Mouse (Mus musculus): Measurements from ENCODE around the gene Hcls1. TPM values are rescaled to one million over a fixed set of nuclear protein-coding genes. Genes with fewer than 3 reads are reported as not detected.

Gene Hcls1
- polyA plus RNA-seq, 1 experiment from 2014 or later, result 2.4 TPM

GRCm38 (mm10) chr16:36934131-36934840, 497 bp upstream of the Hcls1 start:
- Histone ChIP-seq H3K9ac (ENCODE audit: low read depth, low read length) (no peak overlapping the region), H3K27ac (ENCODE audit: low read depth, low read length) (no peak overlapping the region), H3K4me3 (ENCODE audit: low read length) (no peak overlapping the region), H3K27me3 (replicated peaks; ENCODE audit: control insufficient read depth, insufficient read depth, low read length) (no peaks in the 10 kb centered on the region), H3K4me2 (ENCODE audit: low read length) (no peak overlapping the region), H3K9me3 (ENCODE audit: control insufficient read depth, low read length) (no peaks in the 10 kb centered on the region), H3K36me3 (ENCODE audit: control insufficient read depth, insufficient read depth, low read length) (peaks cover 23% of the 10 kb centered on the region), H3K4me1 (ENCODE audit: control insufficient read depth, insufficient read depth, low read depth, low read length) (no peaks in the 10 kb centered on the region)
- no peak for ATAC-seq
- WGBS, result 86% methylated on average over 6 of the region's 6 CpGs

GRCm38 (mm10) chr16:36935814-36936213, 1.0 kb downstream of the Hcls1 start:
- no peak overlapping the region for H3K4me2 ChIP-seq (ENCODE audit: low read length)
- H3K36me3 ChIP-seq (ENCODE audit: control insufficient read depth, insufficient read depth, low read length), result peaks cover 19% of the 10 kb centered on the region
- H3K9me3 ChIP-seq (ENCODE audit: control insufficient read depth, low read length), result no peaks in the 10 kb centered on the region
- whole genome bisulfite sequencing, result 94% methylated on average over 3 of the region's 3 CpGs
- H3K9ac ChIP-seq (ENCODE audit: low read depth, low read length), result no peak overlapping the region
- no peak overlapping the region for H3K27ac ChIP-seq (ENCODE audit: low read depth, low read length)
- H3K4me3 ChIP-seq (ENCODE audit: low read length), result no peak overlapping the region
- no peaks in the 10 kb centered on the region for H3K4me1 ChIP-seq (ENCODE audit: control insufficient read depth, insufficient read depth, low read depth, low read length)
- ATAC-seq, result no peak
- no peaks in the 10 kb centered on the region for H3K27me3 ChIP-seq (replicated peaks; ENCODE audit: control insufficient read depth, insufficient read depth, low read length)

- Histone ChIP-seq H3K9ac (ENCODE audit: low read depth, low read length) (no peak overlapping the region), H3K4me1 (ENCODE audit: control insufficient read depth, insufficient read depth, low read depth, low read length) (no peaks in the 10 kb centered on the region), H3K4me3 (ENCODE audit: low read length) (no peak overlapping the region), H3K9me3 (ENCODE audit: control insufficient read depth, low read length) (no peaks in the 10 kb centered on the region), H3K36me3 (ENCODE audit: control insufficient read depth, insufficient read depth, low read length) (no peaks in the 10 kb centered on the region), H3K27ac (ENCODE audit: low read depth, low read length) (no peak overlapping the region), H3K4me2 (ENCODE audit: low read length) (no peak overlapping the region), H3K27me3 (replicated peaks; ENCODE audit: control insufficient read depth, insufficient read depth, low read length) (no peaks in the 10 kb centered on the region)
- 76% methylated on average over 6 of the region's 6 CpGs for WGBS
- no peak for ATAC-seq
Observed at GRCm38 (mm10) chr16:36941137-36941727, 6.4 kb downstream of the Hcls1 start.

GRCm38 (mm10) chr16:36941895-36942294, 7.1 kb downstream of the Hcls1 start:
- ATAC-seq, result no peak
- Histone ChIP-seq H3K9ac (ENCODE audit: low read depth, low read length) (no peak overlapping the region), H3K36me3 (ENCODE audit: control insufficient read depth, insufficient read depth, low read length) (no peaks in the 10 kb centered on the region), H3K4me3 (ENCODE audit: low read length) (no peak overlapping the region), H3K4me2 (ENCODE audit: low read length) (no peak overlapping the region), H3K4me1 (ENCODE audit: control insufficient read depth, insufficient read depth, low read depth, low read length) (no peaks in the 10 kb centered on the region), H3K27ac (ENCODE audit: low read depth, low read length) (no peak overlapping the region), H3K27me3 (replicated peaks; ENCODE audit: control insufficient read depth, insufficient read depth, low read length) (no peaks in the 10 kb centered on the region), H3K9me3 (ENCODE audit: control insufficient read depth, low read length) (no peaks in the 10 kb centered on the region)
- 60% methylated on average over 4 of the region's 4 CpGs for WGBS

GRCm38 (mm10) chr16:36943591-36943990, 8.8 kb downstream of the Hcls1 start:
- Histone ChIP-seq H3K27ac (ENCODE audit: low read depth, low read length) (no peak overlapping the region), H3K36me3 (ENCODE audit: control insufficient read depth, insufficient read depth, low read length) (no peaks in the 10 kb centered on the region), H3K4me2 (ENCODE audit: low read length) (no peak overlapping the region), H3K4me3 (ENCODE audit: low read length) (no peak overlapping the region), H3K9me3 (ENCODE audit: control insufficient read depth, low read length) (no peaks in the 10 kb centered on the region), H3K9ac (ENCODE audit: low read depth, low read length) (no peak overlapping the region), H3K4me1 (ENCODE audit: control insufficient read depth, insufficient read depth, low read depth, low read length) (no peaks in the 10 kb centered on the region), H3K27me3 (replicated peaks; ENCODE audit: control insufficient read depth, insufficient read depth, low read length) (no peaks in the 10 kb centered on the region)
- WGBS, result 83% methylated on average over 3 of the region's 3 CpGs
- ATAC-seq, result no peak

GRCm38 (mm10) chr16:36944895-36945424, 10.2 kb downstream of the Hcls1 start:
- H3K9me3 ChIP-seq (ENCODE audit: control insufficient read depth, low read length), result no peaks in the 10 kb centered on the region
- H3K27me3 ChIP-seq (replicated peaks; ENCODE audit: control insufficient read depth, insufficient read depth, low read length), result no peaks in the 10 kb centered on the region
- peak; percentile 76 for ATAC-seq
- H3K4me1 ChIP-seq (ENCODE audit: control insufficient read depth, insufficient read depth, low read depth, low read length), result no peaks in the 10 kb centered on the region
- no peak overlapping the region for H3K4me2 ChIP-seq (ENCODE audit: low read length)
- 22% methylated on average over 12 of the region's 12 CpGs for WGBS
- no peaks in the 10 kb centered on the region for H3K36me3 ChIP-seq (ENCODE audit: control insufficient read depth, insufficient read depth, low read length)
- H3K4me3 ChIP-seq (ENCODE audit: low read length), result no peak overlapping the region
- H3K9ac ChIP-seq (ENCODE audit: low read depth, low read length), result no peak overlapping the region
- no peak overlapping the region for H3K27ac ChIP-seq (ENCODE audit: low read depth, low read length)

- Histone ChIP-seq H3K4me1 (ENCODE audit: control insufficient read depth, insufficient read depth, low read depth, low read length) (no peaks in the 10 kb centered on the region), H3K4me2 (ENCODE audit: low read length) (no peak overlapping the region), H3K27ac (ENCODE audit: low read depth, low read length) (no peak overlapping the region), H3K27me3 (replicated peaks; ENCODE audit: control insufficient read depth, insufficient read depth, low read length) (no peaks in the 10 kb centered on the region), H3K9me3 (ENCODE audit: control insufficient read depth, low read length) (no peaks in the 10 kb centered on the region), H3K4me3 (ENCODE audit: low read length) (no peak overlapping the region), H3K9ac (ENCODE audit: low read depth, low read length) (no peak overlapping the region), H3K36me3 (ENCODE audit: control insufficient read depth, insufficient read depth, low read length) (no peaks in the 10 kb centered on the region)
- no peak for ATAC-seq
- 85% methylated on average over 8 of the region's 8 CpGs for WGBS
Observed at GRCm38 (mm10) chr16:36946459-36947159, 11.8 kb downstream of the Hcls1 start.

- Histone ChIP-seq H3K4me3 (ENCODE audit: low read length) (no peak overlapping the region), H3K27me3 (replicated peaks; ENCODE audit: control insufficient read depth, insufficient read depth, low read length) (no peaks in the 10 kb centered on the region), H3K4me2 (ENCODE audit: low read length) (no peak overlapping the region), H3K27ac (ENCODE audit: low read depth, low read length) (no peak overlapping the region), H3K4me1 (ENCODE audit: control insufficient read depth, insufficient read depth, low read depth, low read length) (no peaks in the 10 kb centered on the region), H3K9me3 (ENCODE audit: control insufficient read depth, low read length) (no peaks in the 10 kb centered on the region), H3K9ac (ENCODE audit: low read depth, low read length) (no peak overlapping the region), H3K36me3 (ENCODE audit: control insufficient read depth, insufficient read depth, low read length) (no peaks in the 10 kb centered on the region)
- ATAC-seq, result no peak
- 69% methylated on average over 4 of the region's 4 CpGs for WGBS
Observed at GRCm38 (mm10) chr16:36947646-36948197, 12.9 kb downstream of the Hcls1 start.

Measured in hindbrain, embryonic 16.5 days (tissue).